11 mouse cellular contexts compared by ENCODE assay signal in genomic region chr5:96675676-96676075, GRCm38 (mm10).
"Had no signal": no experiment of that assay in that cellular context is flagged by ENCODE, and none has a peak within 500 bp of the region (broad histone marks: within the 10 kb centered on the region; RNA-seq: fewer than 3 reads in every experiment).

No protein-coding gene starts in this region.

- ATAC-seq: liver, postnatal 0 days; midbrain, embryonic 16.5 days had no signal

- H3K27ac ChIP-seq: limb, embryonic 12.5 days; liver, embryonic 13.5 days; midbrain, embryonic 12.5 days; neural tube, embryonic 13.5 days; stomach, embryonic 15.5 days had no signal

- DNase-seq: kidney, adult 8-10 months; kidney, postnatal 25 days; liver; liver, embryonic 13.5 days; liver, postnatal 0 days; thymus, postnatal 4 days had no signal

- H3K9ac ChIP-seq: limb, embryonic 12.5 days; liver, embryonic 13.5 days; liver, postnatal 0 days; midbrain, embryonic 12.5 days; neural tube, embryonic 13.5 days; stomach, embryonic 15.5 days had no signal

- H3K4me1 ChIP-seq: limb, embryonic 12.5 days; liver, embryonic 13.5 days; midbrain, embryonic 12.5 days; neural tube, embryonic 13.5 days; stomach, embryonic 15.5 days had no signal

- H3K9me3 ChIP-seq: limb, embryonic 12.5 days; liver, embryonic 13.5 days; midbrain, embryonic 12.5 days; neural tube, embryonic 13.5 days; stomach, embryonic 15.5 days had no signal

- H3K36me3 ChIP-seq: limb, embryonic 12.5 days; liver, embryonic 13.5 days; midbrain, embryonic 12.5 days; neural tube, embryonic 13.5 days; stomach, embryonic 15.5 days had no signal

- H3K27me3 ChIP-seq: limb, embryonic 12.5 days; liver, embryonic 13.5 days; midbrain, embryonic 12.5 days; neural tube, embryonic 13.5 days; stomach, embryonic 15.5 days had no signal

- H3K4me2 ChIP-seq: limb, embryonic 12.5 days; liver, embryonic 13.5 days; midbrain, embryonic 12.5 days; neural tube, embryonic 13.5 days; stomach, embryonic 15.5 days had no signal

- H3K4me3 ChIP-seq: limb, embryonic 12.5 days; liver, embryonic 13.5 days; midbrain, embryonic 12.5 days; neural tube, embryonic 13.5 days; stomach, embryonic 15.5 days had no signal
